Mouse (Mus musculus) heart, embryonic 13.5 days (tissue): ENCODE measurements around the gene Uts2. TPM values are rescaled to one million over a fixed set of nuclear protein-coding genes. Genes with fewer than 3 reads are reported as not detected.
A peak's percentile ranks its signal among the peaks of the same experiment; 100 is the strongest.

Experiments used
- ATAC-seq: fragments of 200-750 bp; cut with Nextera tagmentation; 2 replicates; pipeline ENCODE4 v1.8.0; 2017; ENCODE audit warnings: moderate TSS enrichment; ENCODE audit not compliant: insufficient number of reproducible peaks, low FRiP score, low TSS enrichment; ENCODE audit errors: extremely low read depth
- H3K27ac ChIP-seq: fragments of 300-500 bp; sonication (generic); replicated peaks from 2 replicates; pipeline ENCODE4 v1.5.1; 2015; ENCODE audit warnings: moderate library complexity, mild to moderate bottlenecking, inconsistent platforms
- H3K27me3 ChIP-seq: fragments of 300-500 bp; sonication (generic); replicated peaks from 2 replicates; pipeline ENCODE4 v1.6.1; 2015; ENCODE audit warnings: mild to moderate bottlenecking, inconsistent platforms
- H3K36me3 ChIP-seq: fragments of 300-500 bp; sonication (generic); 2 replicates; pipeline ENCODE4 v1.6.1; 2015; ENCODE audit warnings: mild to moderate bottlenecking, inconsistent platforms
- H3K4me1 ChIP-seq: fragments of 300-500 bp; sonication (generic); 2 replicates; pipeline ENCODE4 v1.6.1; 2015; ENCODE audit warnings: inconsistent platforms
- H3K4me2 ChIP-seq: fragments of 300-500 bp; sonication (generic); 2 replicates; pipeline ENCODE4 v1.6.1; 2015; ENCODE audit warnings: inconsistent platforms, mild to moderate bottlenecking, moderate library complexity
- H3K4me3 ChIP-seq: fragments of 300-500 bp; sonication (generic); 2 replicates; pipeline ENCODE4 v1.5.1; 2015; ENCODE audit warnings: moderate library complexity, mild to moderate bottlenecking, inconsistent platforms
- H3K9ac ChIP-seq: fragments of 300-500 bp; sonication (generic); 2 replicates; pipeline ENCODE4 v1.6.1; 2015; ENCODE audit warnings: inconsistent platforms, mild to moderate bottlenecking, moderate library complexity
- H3K9me3 ChIP-seq: fragments of 300-500 bp; sonication (generic); 2 replicates; pipeline ENCODE4 v1.6.1; 2016; ENCODE audit warnings: inconsistent platforms
- WGBS: fragments of 180-500 bp; shearing (Covaris S2); methylation state at CpG from one replicate; pipeline ENCODE4 v1.1.7; 2015; ENCODE audit warnings: mixed read lengths; 5-methylcytosine and 5-hydroxymethylcytosine counted together
- polyA plus RNA-seq: library from polyadenylated mRNA; unstranded; fragments of >200 nt; fragmentation: Nextera tagmentation; extraction: Ambion mirVana; gene quantifications from 2 replicates; pipeline ENCODE4 v1.2.1, GENCODE M21; 2015

The Uts2 gene
- polyA plus RNA-seq = not detected in 2 replicates

GRCm38 (mm10) chr4:150996797-150997196 is at the start of gene Uts2:
Gene Uts2, plus strand, starts transcription at chr4:150997097.
- H3K9me3 ChIP-seq = no peaks in the 10 kb centered on the region
- 83% methylated on average over 7 of the region's 7 CpGs for WGBS
- no peaks in the 10 kb centered on the region for H3K4me1 ChIP-seq
- ATAC-seq = no peak
- H3K27ac ChIP-seq = no peak within 1 kb of the TSS
- H3K27me3 ChIP-seq = peaks cover 6% of the 10 kb centered on the region; the same call in 1 of the 2 replicates
- H3K36me3 ChIP-seq = no peaks in the 10 kb centered on the region
- no peak within 1 kb of the TSS for H3K4me2 ChIP-seq
- H3K9ac ChIP-seq = no peak within 1 kb of the TSS
- H3K4me3 ChIP-seq = no peak within 1 kb of the TSS

- no peak for ATAC-seq
- 67% methylated on average over 10 of the region's 10 CpGs for WGBS
- Histone ChIP-seq H3K4me2 (no peak overlapping the region), H3K36me3 (no peaks in the 10 kb centered on the region), H3K27me3 (no peaks in the 10 kb centered on the region; the same call in 1 of the 2 replicates), H3K9me3 (no peaks in the 10 kb centered on the region), H3K27ac (no peak overlapping the region), H3K9ac (no peak overlapping the region), H3K4me3 (no peak overlapping the region), H3K4me1 (no peaks in the 10 kb centered on the region)
These were observed 45.9 kb upstream of the Uts2 start for GRCm38 (mm10) chr4:150950972-150951371.

- no peak overlapping the region for H3K27ac ChIP-seq
- WGBS = 59% methylated on average over 13 of the region's 13 CpGs
- H3K4me1 ChIP-seq = peaks cover 8% of the 10 kb centered on the region; the same call in 1 of the 2 replicates
- ATAC-seq = no peak
- H3K9me3 ChIP-seq = no peaks in the 10 kb centered on the region
- no peak overlapping the region for H3K4me3 ChIP-seq
- H3K4me2 ChIP-seq = no peak overlapping the region
- H3K36me3 ChIP-seq = no peaks in the 10 kb centered on the region
- no peaks in the 10 kb centered on the region; the same call in 1 of the 2 replicates for H3K27me3 ChIP-seq
- no peak overlapping the region for H3K9ac ChIP-seq
These were observed 40.4 kb upstream of the Uts2 start for GRCm38 (mm10) chr4:150956369-150957105.

GRCm38 (mm10) chr4:150957106-150957458 is 39.8 kb upstream of the Uts2 start:
- H3K4me2 ChIP-seq = no peak overlapping the region
- no peaks in the 10 kb centered on the region for H3K9me3 ChIP-seq
- H3K9ac ChIP-seq = no peak overlapping the region
- no peak overlapping the region for H3K27ac ChIP-seq
- no peak overlapping the region for H3K4me3 ChIP-seq
- H3K4me1 ChIP-seq = peaks cover 8% of the 10 kb centered on the region; the same call in 1 of the 2 replicates
- H3K36me3 ChIP-seq = no peaks in the 10 kb centered on the region
- no peaks in the 10 kb centered on the region; the same call in 1 of the 2 replicates for H3K27me3 ChIP-seq
- no peak for ATAC-seq
- WGBS = 52% methylated on average over 1 of the region's 1 CpGs

- H3K4me3 ChIP-seq = no peak overlapping the region
- ATAC-seq = no peak
- 58% methylated on average over 7 of the region's 7 CpGs for WGBS
- no peak overlapping the region for H3K27ac ChIP-seq
- no peaks in the 10 kb centered on the region for H3K27me3 ChIP-seq
- H3K9me3 ChIP-seq = no peaks in the 10 kb centered on the region
- H3K9ac ChIP-seq = no peak overlapping the region
- peaks cover 8% of the 10 kb centered on the region; the same call in 1 of the 2 replicates for H3K4me1 ChIP-seq
- H3K36me3 ChIP-seq = no peaks in the 10 kb centered on the region
- H3K4me2 ChIP-seq = no peak overlapping the region
These were observed 38.4 kb upstream of the Uts2 start for GRCm38 (mm10) chr4:150958536-150958935.

GRCm38 (mm10) chr4:150962231-150962630 is 34.7 kb upstream of the Uts2 start:
- Histone ChIP-seq H3K27me3 (no peaks in the 10 kb centered on the region), H3K4me2 (no peak overlapping the region), H3K9me3 (no peaks in the 10 kb centered on the region), H3K4me3 (no peak overlapping the region), H3K36me3 (no peaks in the 10 kb centered on the region), H3K27ac (no peak overlapping the region), H3K4me1 (peaks cover 14% of the 10 kb centered on the region), H3K9ac (no peak overlapping the region)
- no peak for ATAC-seq
- 46% methylated on average over 6 of the region's 6 CpGs for WGBS

- Histone ChIP-seq H3K36me3 (no peaks in the 10 kb centered on the region), H3K4me1 (peaks cover 11% of the 10 kb centered on the region), H3K4me2 (no peak overlapping the region), H3K27ac (no peak overlapping the region), H3K9ac (no peak overlapping the region), H3K27me3 (no peaks in the 10 kb centered on the region), H3K9me3 (no peaks in the 10 kb centered on the region), H3K4me3 (no peak overlapping the region)
- ATAC-seq = no peak
- 59% methylated on average over 2 of the region's 2 CpGs for WGBS
These were observed 33.2 kb upstream of the Uts2 start for GRCm38 (mm10) chr4:150963711-150964110.

- Histone ChIP-seq H3K4me1 (peaks cover 6% of the 10 kb centered on the region; the same call in 1 of the 2 replicates), H3K36me3 (no peaks in the 10 kb centered on the region), H3K4me3 (peak overlapping the region; percentile 42), H3K9me3 (no peaks in the 10 kb centered on the region), H3K27ac (no peak overlapping the region), H3K9ac (peak overlapping the region; percentile 50; the same call in 1 of the 2 replicates), H3K4me2 (peak overlapping the region; percentile 70), H3K27me3 (no peaks in the 10 kb centered on the region)
- WGBS = 12% methylated on average over 25 of the region's 25 CpGs
- ATAC-seq = no peak
These were observed 32.0 kb upstream of the Uts2 start for GRCm38 (mm10) chr4:150964635-150965554.

- H3K4me2 ChIP-seq = no peak overlapping the region
- no peak for ATAC-seq
- H3K9ac ChIP-seq = no peak overlapping the region
- no peak overlapping the region for H3K4me3 ChIP-seq
- H3K27ac ChIP-seq = no peak overlapping the region
- peaks cover 6% of the 10 kb centered on the region; the same call in 1 of the 2 replicates for H3K4me1 ChIP-seq
- H3K27me3 ChIP-seq = no peaks in the 10 kb centered on the region
- no peaks in the 10 kb centered on the region for H3K9me3 ChIP-seq
- 63% methylated on average over 11 of the region's 11 CpGs for WGBS
- H3K36me3 ChIP-seq = no peaks in the 10 kb centered on the region
These were observed 31.3 kb upstream of the Uts2 start for GRCm38 (mm10) chr4:150965555-150965951.

GRCm38 (mm10) chr4:150966556-150966955 is 30.3 kb upstream of the Uts2 start:
- WGBS = 17% methylated on average over 7 of the region's 7 CpGs
- Histone ChIP-seq H3K9me3 (no peaks in the 10 kb centered on the region), H3K4me2 (no peak overlapping the region), H3K4me3 (no peak overlapping the region), H3K36me3 (no peaks in the 10 kb centered on the region), H3K4me1 (peaks cover 6% of the 10 kb centered on the region; the same call in 1 of the 2 replicates), H3K27me3 (no peaks in the 10 kb centered on the region), H3K9ac (no peak overlapping the region), H3K27ac (no peak overlapping the region)
- ATAC-seq = no peak

GRCm38 (mm10) chr4:150968956-150969355 is 27.9 kb upstream of the Uts2 start:
- no peaks in the 10 kb centered on the region for H3K9me3 ChIP-seq
- H3K27ac ChIP-seq = no peak overlapping the region
- ATAC-seq = no peak
- H3K36me3 ChIP-seq = no peaks in the 10 kb centered on the region
- H3K4me2 ChIP-seq = no peak overlapping the region
- H3K4me1 ChIP-seq = peaks cover 6% of the 10 kb centered on the region; the same call in 1 of the 2 replicates
- no peak overlapping the region for H3K9ac ChIP-seq
- no peaks in the 10 kb centered on the region for H3K27me3 ChIP-seq
- H3K4me3 ChIP-seq = no peak overlapping the region
- 75% methylated on average over 8 of the region's 8 CpGs for WGBS
